Mouse (Mus musculus): ENCODE results near the gene Cdk19. TPM values are rescaled to one million over a fixed set of nuclear protein-coding genes. Genes with fewer than 3 reads are reported as not detected.

The Cdk19 gene
- polyA plus RNA-seq, 1 experiment from 2014 or later, result 9.6 TPM

Other genes starting within 250 kb of the Cdk19 start
- 7.2 and 8.2 TPM in 2 replicates for gene Slc16a10, start 197.3 kb upstream of the Cdk19 start, polyA plus RNA-seq (2014; fragmentation: Nextera tagmentation; extraction: Ambion mirVana)
- gene Rpf2, start 92.5 kb upstream of the Cdk19 start, polyA plus RNA-seq (2014; fragmentation: Nextera tagmentation; extraction: Ambion mirVana), result 58.6 and 62.6 TPM in 2 replicates
- 82.5 and 89.0 TPM in 2 replicates for gene Gtf3c6, start 81.5 kb upstream of the Cdk19 start, polyA plus RNA-seq (2014; fragmentation: Nextera tagmentation; extraction: Ambion mirVana)
- gene Amd1, start 37.4 kb upstream of the Cdk19 start, polyA plus RNA-seq (2014; fragmentation: Nextera tagmentation; extraction: Ambion mirVana), result 61.8 and 61.9 TPM in 2 replicates
- not detected in 2 replicates for gene Slc22a16, start 230.8 kb downstream of the Cdk19 start, polyA plus RNA-seq (2014; fragmentation: Nextera tagmentation; extraction: Ambion mirVana)

All from embryonic facial prominence, embryonic 14.5 days (tissue).